Mouse (Mus musculus): Measurements from ENCODE around the gene Lin54. TPM values are rescaled to one million over a fixed set of nuclear protein-coding genes. Genes with fewer than 3 reads are reported as not detected.

Gene Lin54
- polyA plus RNA-seq, 1 experiment, result 4.5 TPM

DNA sequence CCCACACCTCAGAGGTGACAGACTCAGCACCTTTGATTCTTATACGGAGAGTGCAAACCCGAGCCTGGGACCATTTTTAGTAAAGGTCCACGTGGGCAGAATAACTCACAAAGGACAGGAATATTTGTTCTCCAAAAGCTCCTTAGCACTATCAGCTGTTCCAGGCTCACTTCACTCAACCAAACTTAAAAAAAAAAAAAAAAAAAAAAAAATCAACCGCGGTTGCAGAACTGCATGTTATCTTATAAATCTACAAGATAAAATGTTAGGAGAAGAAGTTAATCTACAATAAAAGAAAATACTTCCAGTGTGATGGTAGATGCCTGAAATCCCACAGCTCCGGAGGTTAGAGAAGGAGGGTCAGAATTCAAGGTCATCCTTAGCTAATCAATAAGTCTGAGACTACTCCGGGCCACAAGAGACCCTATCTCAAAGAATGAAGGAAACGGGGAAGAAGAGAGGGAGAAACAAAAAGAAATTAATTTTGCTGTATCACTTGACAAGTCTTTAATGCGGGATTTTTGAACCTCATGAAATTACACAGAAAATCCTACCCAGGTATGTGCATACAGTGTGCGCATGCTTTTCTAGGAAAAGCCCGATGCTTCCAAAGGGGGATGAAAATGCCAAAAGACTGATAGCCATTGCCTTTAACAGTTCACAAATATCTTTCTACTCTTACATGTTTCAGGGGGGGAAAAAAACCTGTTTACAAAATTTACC, 85.8 kb downstream of the Lin54 start:
- no peak for DNase-seq
- H3K4me3 ChIP-seq (replicated peaks; ENCODE audit: extremely low read depth, low read depth, low read length), result no peak overlapping the region
- H3K4me1 ChIP-seq (ENCODE audit: control insufficient read depth, insufficient read depth, low read length), result peaks cover 7% of the 10 kb centered on the region; the same call in 1 of the 2 replicates
- 25% methylated on average over 11 of the region's 11 CpGs for WGBS
- TF ChIP-seq POLR2A (IDR thresholded peaks at IDR 0.05; ENCODE audit: borderline replicate concordance, extremely low read depth, low read depth, low read length) (no peak), CTCF (IDR thresholded peaks at IDR 0.05; ENCODE audit: insufficient read depth, low read length) (no peak)

DNA sequence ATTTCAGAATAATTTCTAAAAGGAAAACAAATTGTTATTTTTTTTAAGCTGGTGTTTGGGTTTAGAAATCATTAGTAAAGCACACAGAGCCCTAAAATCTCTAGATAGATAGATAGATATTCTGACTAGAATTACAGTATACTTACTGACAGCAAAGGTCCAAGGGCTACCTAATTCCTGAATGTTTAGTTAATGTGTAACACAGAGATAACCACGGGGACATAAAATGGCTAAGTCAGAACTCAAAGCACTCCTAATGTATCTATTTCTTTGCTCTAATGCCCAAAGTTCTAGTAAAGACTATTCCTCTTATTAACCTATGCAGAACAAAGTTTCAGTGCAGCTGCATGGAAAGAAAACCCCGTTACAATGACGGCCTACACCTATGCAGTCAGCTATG, 87.6 kb downstream of the Lin54 start:
- 53% methylated on average over 3 of the region's 3 CpGs for WGBS
- no peak for DNase-seq
- no peak overlapping the region for H3K4me3 ChIP-seq (replicated peaks; ENCODE audit: extremely low read depth, low read depth, low read length)
- peaks cover 9% of the 10 kb centered on the region; the same call in 1 of the 2 replicates for H3K4me1 ChIP-seq (ENCODE audit: control insufficient read depth, insufficient read depth, low read length)
- TF ChIP-seq CTCF (IDR thresholded peaks at IDR 0.05; ENCODE audit: insufficient read depth, low read length) (no peak), POLR2A (IDR thresholded peaks at IDR 0.05; ENCODE audit: borderline replicate concordance, extremely low read depth, low read depth, low read length) (no peak)

DNA sequence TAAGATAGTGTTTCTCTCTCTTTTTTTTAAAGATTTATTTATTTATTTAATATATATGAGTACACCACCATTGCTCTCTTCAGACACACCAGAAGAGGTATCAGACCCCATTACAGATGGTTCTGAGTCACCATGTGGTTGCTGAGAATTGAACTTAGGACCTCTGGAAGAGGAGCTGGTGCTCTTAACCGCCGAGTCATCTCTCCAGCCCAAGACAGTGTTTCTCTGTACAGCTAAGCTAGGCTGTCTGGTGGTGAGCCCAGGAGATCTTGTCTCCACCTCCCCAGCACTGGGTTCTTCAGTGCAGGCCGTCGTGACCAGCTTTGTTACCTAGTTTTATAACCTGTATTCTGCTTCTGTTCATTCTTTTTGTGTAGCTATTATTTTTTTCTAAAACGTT, 90.2 kb downstream of the Lin54 start:
- Histone ChIP-seq H3K4me3 (replicated peaks; ENCODE audit: extremely low read depth, low read depth, low read length) (no peak overlapping the region), H3K4me1 (ENCODE audit: control insufficient read depth, insufficient read depth, low read length) (peaks cover 6% of the 10 kb centered on the region; the same call in 1 of the 2 replicates)
- WGBS, result 86% methylated on average over 5 of the region's 5 CpGs
- DNase-seq, result no peak
- no peak for TF ChIP-seq CTCF (IDR thresholded peaks at IDR 0.05; ENCODE audit: insufficient read depth, low read length)
- no peak for TF ChIP-seq POLR2A (IDR thresholded peaks at IDR 0.05; ENCODE audit: borderline replicate concordance, extremely low read depth, low read depth, low read length)

GRCm38 (mm10) chr5:100408485-100408884, 92.0 kb downstream of the Lin54 start:
- peaks cover 3% of the 10 kb centered on the region; the same call in 1 of the 2 replicates for H3K4me1 ChIP-seq (ENCODE audit: control insufficient read depth, insufficient read depth, low read length)
- DNase-seq, result no peak
- no peak for TF ChIP-seq POLR2A (IDR thresholded peaks at IDR 0.05; ENCODE audit: borderline replicate concordance, extremely low read depth, low read depth, low read length)
- 68% methylated on average over 5 of the region's 5 CpGs for WGBS
- H3K4me3 ChIP-seq (replicated peaks; ENCODE audit: extremely low read depth, low read depth, low read length), result no peak overlapping the region

DNA sequence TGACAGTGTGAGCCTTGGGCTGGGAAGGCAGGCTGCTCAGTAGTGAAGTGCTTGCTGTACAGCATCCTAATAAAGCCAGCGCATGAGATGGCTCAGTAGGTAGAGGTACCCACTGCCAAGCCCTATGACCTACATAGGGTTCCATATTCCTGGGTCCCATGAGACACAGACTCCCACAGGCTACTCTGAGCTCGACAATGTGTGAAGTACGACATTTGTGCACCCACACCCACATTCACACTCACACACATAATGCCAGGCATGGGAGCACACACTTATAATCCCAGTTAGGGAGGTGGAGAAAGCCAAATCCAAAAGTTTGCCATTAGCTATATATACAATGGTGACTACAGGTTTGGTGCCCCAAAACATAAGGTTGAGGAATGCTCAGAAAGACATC, 103.7 kb downstream of the Lin54 start:
- H3K4me3 ChIP-seq (replicated peaks; ENCODE audit: extremely low read depth, low read depth, low read length), result no peak overlapping the region
- no peak for DNase-seq
- TF ChIP-seq POLR2A (IDR thresholded peaks at IDR 0.05; ENCODE audit: borderline replicate concordance, extremely low read depth, low read depth, low read length), result no peak
- TF ChIP-seq CTCF (IDR thresholded peaks at IDR 0.05; ENCODE audit: insufficient read depth, low read length), result no peak

GRCm38 (mm10) chr5:100393681-100394080, 106.8 kb downstream of the Lin54 start:
- no peaks in the 10 kb centered on the region for H3K4me1 ChIP-seq (ENCODE audit: control insufficient read depth, insufficient read depth, low read length)
- DNase-seq, result no peak
- TF ChIP-seq CTCF (IDR thresholded peaks at IDR 0.05; ENCODE audit: insufficient read depth, low read length) (no peak), POLR2A (IDR thresholded peaks at IDR 0.05; ENCODE audit: borderline replicate concordance, extremely low read depth, low read depth, low read length) (no peak)
- WGBS, result 43% methylated on average over 3 of the region's 3 CpGs
- no peak overlapping the region for H3K4me3 ChIP-seq (replicated peaks; ENCODE audit: extremely low read depth, low read depth, low read length)

More for the DNA sequence above, 103.7 kb downstream of the Lin54 start:
- no peaks in the 10 kb centered on the region for H3K4me1 ChIP-seq (ENCODE audit: control insufficient read depth, insufficient read depth, low read length)
- 97% methylated on average over 3 of the region's 3 CpGs for WGBS

DNA sequence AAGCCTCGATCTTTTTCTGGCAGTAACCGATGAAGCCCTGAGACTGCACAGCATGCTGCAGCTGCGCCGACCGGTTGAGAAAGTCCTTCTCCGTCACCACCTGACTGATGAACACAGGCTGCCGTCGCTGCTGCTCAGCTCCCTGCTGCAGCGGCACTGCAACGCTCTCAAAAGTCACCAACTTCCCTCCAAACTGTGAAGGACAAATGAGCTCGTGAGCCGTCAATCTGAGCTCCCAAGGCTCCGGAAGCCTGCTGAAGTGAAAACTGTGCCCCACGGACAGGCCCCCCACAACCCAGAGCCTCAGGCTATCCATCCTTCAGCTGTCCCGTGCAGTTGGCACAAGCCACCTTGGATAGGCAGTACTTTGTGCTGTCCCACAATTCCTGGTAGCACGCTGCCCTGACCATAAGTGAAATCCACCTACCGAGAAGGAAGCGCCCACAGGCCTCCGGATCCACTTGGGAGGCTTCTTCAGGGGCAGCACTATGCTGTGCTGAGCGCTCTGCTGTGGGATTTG, 107.9 kb downstream of the Lin54 start:
- TF ChIP-seq POLR2A (IDR thresholded peaks at IDR 0.05; ENCODE audit: borderline replicate concordance, extremely low read depth, low read depth, low read length), result no peak
- TF ChIP-seq CTCF (IDR thresholded peaks at IDR 0.05; ENCODE audit: insufficient read depth, low read length), result no peak
- Histone ChIP-seq H3K4me1 (ENCODE audit: control insufficient read depth, insufficient read depth, low read length) (no peaks in the 10 kb centered on the region), H3K4me3 (replicated peaks; ENCODE audit: extremely low read depth, low read depth, low read length) (no peak overlapping the region)
- WGBS, result 89% methylated on average over 20 of the region's 20 CpGs
- no peak for DNase-seq

Other genes with a start within 250 kb of the Lin54 start
- 192 and 194 TPM in 2 replicates for gene Sec31a, start 84.4 kb downstream of the Lin54 start, polyA plus RNA-seq (2012; rRNA removed)
- gene Cops4, start 17.7 kb upstream of the Lin54 start, polyA plus RNA-seq (2012; rRNA removed), result 14.2 and 20.9 TPM in 2 replicates
- gene Plac8, start 71.6 kb upstream of the Lin54 start, polyA plus RNA-seq (2012; rRNA removed), result 49.8 and 87.4 TPM in 2 replicates
- 67.7 and 97.9 TPM in 2 replicates for gene Coq2, start 174.5 kb upstream of the Lin54 start, polyA plus RNA-seq (2012; rRNA removed)
- gene Hpse, start 219.1 kb upstream of the Lin54 start, polyA plus RNA-seq (2012; rRNA removed), result 4.0 and 5.9 TPM in 2 replicates

Data from lung, adult 2 months (tissue).